Mouse (Mus musculus) hindbrain, embryonic 14.5 days (tissue): ENCODE results near the gene Flvcr2. TPM values are rescaled to one million over a fixed set of nuclear protein-coding genes. Genes with fewer than 3 reads are reported as not detected.

Experiments used
- ATAC-seq: fragments of 200-750 bp; cut with Nextera tagmentation; 2 replicates; pipeline ENCODE4 v1.8.0; 2017; ENCODE audit warnings: moderate number of reproducible peaks, mild to moderate bottlenecking, moderate TSS enrichment, moderate library complexity; ENCODE audit not compliant: low FRiP score
- DNase-seq: peaks from one replicate; pipeline ENCODE4 v3.0.0-alpha.2; 2015; ENCODE audit warnings: low spot score
- H3K27ac ChIP-seq: fragments of 300-500 bp; sonication (generic); 2 replicates; pipeline ENCODE4 v1.5.1; 2014; ENCODE audit warnings: mild to moderate bottlenecking, moderate library complexity
- H3K27me3 ChIP-seq: fragments of 300-500 bp; sonication (generic); 2 replicates; pipeline ENCODE4 v1.6.1; 2014; ENCODE audit warnings: mild to moderate bottlenecking, low read length, mixed read lengths; ENCODE audit not compliant: control insufficient read depth, insufficient read depth
- H3K36me3 ChIP-seq: fragments of 300-500 bp; sonication (generic); replicated peaks from 2 replicates; pipeline ENCODE4 v1.6.1; 2014; ENCODE audit not compliant: control insufficient read depth, insufficient read depth
- H3K4me1 ChIP-seq: fragments of 300-500 bp; sonication (generic); replicated peaks from 2 replicates; pipeline ENCODE4 v1.6.1; 2014; ENCODE audit warnings: antibody characterized with exemption, low read length, mixed read lengths; ENCODE audit not compliant: control insufficient read depth, insufficient read depth
- H3K4me2 ChIP-seq: fragments of 300-500 bp; sonication (generic); replicated peaks from 2 replicates; pipeline ENCODE4 v1.6.1; 2014; ENCODE audit warnings: mild to moderate bottlenecking, moderate library complexity
- H3K4me3 ChIP-seq: fragments of 300-500 bp; sonication (generic); replicated peaks from 2 replicates; pipeline ENCODE4 v1.5.1; 2014; ENCODE audit warnings: mild to moderate bottlenecking, low read length
- H3K9ac ChIP-seq: fragments of 300-500 bp; sonication (generic); 2 replicates; pipeline ENCODE4 v1.6.1; 2014
- H3K9me3 ChIP-seq: fragments of 300-500 bp; sonication (generic); 2 replicates; pipeline ENCODE4 v1.6.1; 2016; ENCODE audit warnings: low read length; ENCODE audit not compliant: control insufficient read depth
- WGBS: fragments of 180-500 bp; shearing (Covaris S2); extraction: QIAGEN DNeasy Blood & Tissue Kit; methylation state at CpG from one replicate; pipeline ENCODE4 v1.1.7; 2014; 5-methylcytosine and 5-hydroxymethylcytosine counted together
- polyA plus RNA-seq: library from polyadenylated mRNA; unstranded; fragments of >200 nt; fragmentation: Nextera tagmentation; extraction: Ambion mirVana; gene quantifications from 2 replicates; pipeline ENCODE4 v1.2.1, GENCODE M21; 2014

Gene Flvcr2
- polyA plus RNA-seq, 1 experiment from 2014 or later, result 5.2 TPM

GRCm38 (mm10) chr12:85705831-85706530 is 40.4 kb upstream of the Flvcr2 start:
- Histone ChIP-seq H3K27ac (no peak overlapping the region), H3K9me3 (no peaks in the 10 kb centered on the region), H3K9ac (peak overlapping the region; percentile 37; the same call in 1 of the 2 replicates), H3K4me1 (no peaks in the 10 kb centered on the region), H3K27me3 (0 out of 2 replicates have a peak, but pooled peaks cover 16% of the 10 kb centered on the region), H3K36me3 (no peaks in the 10 kb centered on the region), H3K4me2 (peak overlapping the region; percentile 50), H3K4me3 (peak overlapping the region; percentile 16)
- 24% methylated on average over 17 of the region's 17 CpGs for WGBS
- ATAC-seq (no peak), DNase-seq (no peak)

- WGBS, result 83% methylated on average over 4 of the region's 4 CpGs
Measured at GRCm38 (mm10) chr12:85706906-85707305, 39.4 kb upstream of the Flvcr2 start.

GRCm38 (mm10) chr12:85707391-85707790 is 38.9 kb upstream of the Flvcr2 start:
- Histone ChIP-seq H3K27ac (no peak overlapping the region), H3K4me2 (no peak overlapping the region), H3K4me1 (no peaks in the 10 kb centered on the region), H3K9me3 (no peaks in the 10 kb centered on the region), H3K36me3 (no peaks in the 10 kb centered on the region), H3K9ac (no peak overlapping the region), H3K27me3 (0 out of 2 replicates have a peak, but pooled peaks cover 16% of the 10 kb centered on the region), H3K4me3 (no peak overlapping the region)
- 94% methylated on average over 11 of the region's 11 CpGs for WGBS
- no peak for ATAC-seq
- no peak for DNase-seq

More at GRCm38 (mm10) chr12:85706906-85707305, 39.4 kb upstream of the Flvcr2 start:
- Histone ChIP-seq H3K4me1 (no peaks in the 10 kb centered on the region), H3K27ac (no peak overlapping the region), H3K9ac (no peak overlapping the region), H3K9me3 (no peaks in the 10 kb centered on the region), H3K36me3 (no peaks in the 10 kb centered on the region), H3K4me3 (no peak overlapping the region), H3K27me3 (0 out of 2 replicates have a peak, but pooled peaks cover 16% of the 10 kb centered on the region), H3K4me2 (no peak overlapping the region)
- ATAC-seq, result no peak
- DNase-seq, result no peak

GRCm38 (mm10) chr12:85708556-85708955 is 37.8 kb upstream of the Flvcr2 start:
- H3K36me3 ChIP-seq, result no peaks in the 10 kb centered on the region
- WGBS, result 91% methylated on average over 12 of the region's 12 CpGs

GRCm38 (mm10) chr12:85710695-85711094 is 35.6 kb upstream of the Flvcr2 start:
- Histone ChIP-seq H3K4me2 (no peak overlapping the region), H3K9me3 (no peaks in the 10 kb centered on the region), H3K27ac (no peak overlapping the region), H3K4me3 (no peak overlapping the region), H3K36me3 (no peaks in the 10 kb centered on the region), H3K9ac (no peak overlapping the region), H3K27me3 (0 out of 2 replicates have a peak, but pooled peaks cover 1% of the 10 kb centered on the region), H3K4me1 (no peaks in the 10 kb centered on the region)
- no peak for DNase-seq
- ATAC-seq, result no peak
- 86% methylated on average over 7 of the region's 7 CpGs for WGBS

More at GRCm38 (mm10) chr12:85708556-85708955, 37.8 kb upstream of the Flvcr2 start:
- ATAC-seq (no peak), DNase-seq (no peak)
- Histone ChIP-seq H3K27ac (no peak overlapping the region), H3K4me3 (no peak overlapping the region), H3K27me3 (0 out of 2 replicates have a peak, but pooled peaks cover 16% of the 10 kb centered on the region), H3K4me2 (no peak overlapping the region), H3K9me3 (no peaks in the 10 kb centered on the region), H3K4me1 (no peaks in the 10 kb centered on the region), H3K9ac (no peak overlapping the region)

GRCm38 (mm10) chr12:85712587-85712986 is 33.8 kb upstream of the Flvcr2 start:
- no peak overlapping the region for H3K4me2 ChIP-seq
- H3K9ac ChIP-seq, result no peak overlapping the region
- no peak overlapping the region for H3K4me3 ChIP-seq
- H3K4me1 ChIP-seq, result no peaks in the 10 kb centered on the region
- H3K27ac ChIP-seq, result no peak overlapping the region
- H3K36me3 ChIP-seq, result no peaks in the 10 kb centered on the region
- 84% methylated on average over 2 of the region's 2 CpGs for WGBS
- 0 out of 2 replicates have a peak, but pooled peaks cover 5% of the 10 kb centered on the region for H3K9me3 ChIP-seq
- H3K27me3 ChIP-seq, result no peaks in the 10 kb centered on the region
- ATAC-seq (no peak), DNase-seq (no peak)

- Histone ChIP-seq H3K36me3 (no peaks in the 10 kb centered on the region), H3K4me2 (no peak overlapping the region), H3K27ac (no peak overlapping the region), H3K4me3 (no peak overlapping the region), H3K4me1 (no peaks in the 10 kb centered on the region), H3K9me3 (0 out of 2 replicates have a peak, but pooled peaks cover 10% of the 10 kb centered on the region), H3K27me3 (no peaks in the 10 kb centered on the region), H3K9ac (no peak overlapping the region)
- DNase-seq, result no peak
- no peak for ATAC-seq
- 94% methylated on average over 5 of the region's 5 CpGs for WGBS
Measured at GRCm38 (mm10) chr12:85714126-85714525, 32.2 kb upstream of the Flvcr2 start.

GRCm38 (mm10) chr12:85725306-85725705 is 21.0 kb upstream of the Flvcr2 start:
- H3K9me3 ChIP-seq, result no peaks in the 10 kb centered on the region
- H3K27me3 ChIP-seq, result no peaks in the 10 kb centered on the region
- no peaks in the 10 kb centered on the region for H3K4me1 ChIP-seq
- DNase-seq (no peak), ATAC-seq (no peak)
- no peak overlapping the region for H3K9ac ChIP-seq
- WGBS, result 95% methylated on average over 4 of the region's 4 CpGs
- H3K27ac ChIP-seq, result no peak overlapping the region
- H3K4me2 ChIP-seq, result no peak overlapping the region
- H3K36me3 ChIP-seq, result no peaks in the 10 kb centered on the region
- H3K4me3 ChIP-seq, result no peak overlapping the region

- ATAC-seq (no peak), DNase-seq (no peak)
- no peak overlapping the region for H3K4me3 ChIP-seq
- no peaks in the 10 kb centered on the region for H3K27me3 ChIP-seq
- WGBS, result 73% methylated on average over 6 of the region's 6 CpGs
- no peaks in the 10 kb centered on the region for H3K9me3 ChIP-seq
- H3K36me3 ChIP-seq, result no peaks in the 10 kb centered on the region
- H3K27ac ChIP-seq, result no peak overlapping the region
- H3K4me2 ChIP-seq, result no peak overlapping the region
- no peak overlapping the region for H3K9ac ChIP-seq
- H3K4me1 ChIP-seq, result no peaks in the 10 kb centered on the region
Measured at GRCm38 (mm10) chr12:85726729-85727397, 19.5 kb upstream of the Flvcr2 start.
